Mouse (Mus musculus): ENCODE data around the gene Nebl. TPM values are rescaled to one million over a fixed set of nuclear protein-coding genes. Genes with fewer than 3 reads are reported as not detected.

Gene Nebl
- total RNA-seq, 2 experiments from 2014 or later, result 481 to 506 TPM

DNA sequence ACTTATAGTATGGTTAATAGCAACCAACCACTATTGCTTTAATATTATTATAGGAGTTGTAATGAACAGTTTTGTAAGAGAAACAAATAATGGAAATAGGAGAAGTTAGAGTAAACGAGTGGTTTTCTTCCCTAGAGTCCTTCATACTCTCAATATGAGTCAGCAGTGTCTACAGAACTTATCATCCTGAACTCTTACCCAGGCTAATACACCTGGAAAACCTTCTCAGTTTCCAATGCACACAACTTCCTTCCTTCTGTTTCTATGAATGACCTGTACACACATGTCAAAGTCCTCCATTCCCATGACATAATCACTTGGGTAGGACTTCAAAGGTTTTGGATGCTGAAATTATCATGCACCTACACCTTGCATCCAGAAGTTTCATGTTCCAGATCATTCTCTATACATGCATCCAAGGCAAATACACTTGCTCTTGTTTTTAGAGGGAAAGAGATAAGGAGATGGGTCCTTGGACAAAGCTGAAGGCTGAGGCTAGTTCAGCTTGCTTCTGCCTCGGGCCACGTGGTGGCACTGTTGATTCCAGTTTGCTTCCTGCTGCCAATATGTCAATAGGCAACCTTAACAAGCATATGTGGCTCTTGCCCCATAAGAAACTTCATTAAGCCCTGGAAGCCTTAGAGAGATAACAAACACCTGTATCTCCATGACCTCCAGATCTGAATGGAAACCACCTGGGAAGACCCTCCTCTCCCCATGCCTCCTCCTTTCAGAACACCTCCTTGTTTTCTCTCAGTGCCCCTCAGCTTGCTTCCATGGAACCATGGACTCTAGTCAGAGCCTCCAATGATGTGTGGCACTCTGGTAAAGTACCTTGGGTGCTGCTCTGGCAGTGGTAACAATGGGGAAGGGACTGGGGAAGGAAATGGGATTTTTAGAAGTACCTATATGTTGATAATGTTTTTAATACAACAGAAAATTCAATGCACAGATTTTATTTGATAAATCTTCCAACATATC, 86.7 kb downstream of the Nebl start:
- DNase-seq, result peak; percentile 51 to 67
- intact Hi-C loops (cut with DNase I), result loop anchor here (1.0 to 5.0 kb wide), 2 partner anchors 198 to 222 kb away; no protein-coding TSS in a partner anchor

DNA sequence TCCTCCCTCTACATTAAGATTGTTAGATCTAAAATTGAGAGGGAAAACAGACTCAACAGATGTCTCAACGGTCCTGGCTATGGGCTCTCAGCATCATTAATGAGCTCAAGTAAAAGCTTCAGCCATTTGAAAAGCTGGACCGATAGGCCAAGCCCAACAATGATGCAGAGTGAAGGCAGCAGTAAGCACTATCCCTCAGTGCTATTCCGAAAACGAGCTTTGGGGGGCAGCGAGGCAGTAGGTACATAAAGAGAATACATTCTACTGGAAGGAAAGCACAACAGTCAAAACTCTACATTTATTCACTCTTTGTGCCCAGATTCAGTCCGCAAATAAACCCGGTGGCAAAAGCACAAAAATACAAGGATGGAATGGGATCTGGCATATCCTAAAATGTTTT, 87.4 kb downstream of the Nebl start:
- intact Hi-C loops (cut with DNase I), result loop anchor here (1.0 to 5.0 kb wide), 2 partner anchors 198 to 222 kb away; no protein-coding TSS in a partner anchor
- no peak for DNase-seq

DNA sequence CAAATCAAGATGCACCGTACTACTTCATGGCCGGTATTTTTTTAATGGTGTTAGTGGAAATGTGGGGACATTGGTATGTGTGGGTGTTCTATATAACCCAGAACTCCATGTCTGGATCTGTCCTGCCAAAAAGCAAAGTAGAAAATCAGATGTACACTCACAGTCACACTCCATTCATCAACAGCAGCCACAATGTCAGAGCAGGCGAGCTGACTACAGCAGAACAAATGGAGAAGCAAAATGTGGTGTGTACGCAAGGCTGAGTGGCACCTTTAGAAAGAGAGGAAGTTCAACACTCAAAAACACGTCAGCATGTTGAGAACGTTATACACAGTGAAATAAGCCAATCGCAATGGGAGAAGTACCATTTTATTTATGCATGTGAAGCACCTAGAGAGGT, 88.5 kb downstream of the Nebl start:
- DNase-seq, result no peak
- intact Hi-C loops (cut with DNase I), result loop anchor here (5.0 kb wide), 1 partner anchor 220 kb away; no protein-coding TSS in a partner anchor

DNA sequence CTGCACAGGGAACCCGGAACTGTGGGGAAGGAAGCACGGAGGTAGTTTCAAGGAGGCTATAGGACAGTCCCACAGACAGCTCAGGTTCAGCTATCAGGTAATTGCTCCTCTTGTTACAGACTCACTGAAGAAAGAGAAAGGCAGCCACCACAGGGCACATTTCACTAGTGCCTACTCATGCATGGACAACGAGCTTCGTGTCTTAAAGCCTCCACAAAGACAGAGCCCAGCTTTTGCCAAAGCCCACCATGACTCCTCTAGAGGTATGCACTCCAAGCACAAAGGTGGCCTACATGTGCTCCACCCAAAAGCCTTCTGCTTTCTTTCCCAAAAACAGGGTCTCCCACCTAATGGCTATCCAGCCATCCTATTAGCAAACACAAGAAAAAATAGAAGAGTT, 90.4 kb downstream of the Nebl start:
- intact Hi-C loops (cut with DNase I), result loop anchor here (5.0 kb wide), 1 partner anchor 219 kb away; no protein-coding TSS in a partner anchor
- no peak for DNase-seq

DNA sequence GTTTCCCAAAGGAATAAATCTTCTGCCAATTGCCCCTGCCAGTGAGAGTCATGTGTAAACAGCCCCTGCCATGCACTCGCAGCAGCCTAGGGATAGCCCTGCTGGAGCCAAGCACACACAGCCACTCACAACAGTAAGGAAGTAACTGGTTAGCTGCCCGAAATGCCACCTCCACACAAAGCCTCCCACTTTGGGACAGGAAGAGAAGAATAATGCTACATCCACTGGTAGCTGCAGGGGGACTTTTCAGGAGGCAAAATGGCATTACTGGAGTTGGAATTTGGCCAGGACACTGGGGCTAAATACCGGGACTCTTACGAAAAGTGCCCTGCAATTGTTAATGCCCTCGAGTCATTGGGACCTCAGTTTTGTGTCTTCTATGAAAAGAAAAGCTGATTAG, 92.6 kb downstream of the Nebl start:
- intact Hi-C loops (cut with DNase I), result no loop called here
- no peak for DNase-seq

DNA sequence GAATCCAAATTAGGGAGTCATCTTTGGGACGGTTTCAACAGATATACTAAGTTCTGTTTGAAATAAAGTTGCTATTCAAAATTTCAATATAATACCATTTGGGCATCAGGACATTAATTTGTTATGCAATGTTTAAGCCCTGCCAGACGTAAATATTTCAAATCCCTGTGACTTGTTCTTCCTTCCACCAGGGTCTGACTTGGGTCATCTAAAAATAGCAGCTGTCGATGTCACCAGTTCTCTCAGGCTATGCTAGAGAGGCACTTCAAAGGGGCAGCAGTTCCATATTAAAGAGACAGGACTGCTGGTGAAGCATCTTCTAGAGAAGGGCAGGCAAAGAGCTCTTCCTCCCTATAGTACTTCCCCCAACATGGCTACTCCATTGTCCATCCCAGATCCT, 107.3 kb downstream of the Nebl start:
- DNase-seq, result peak in 1 of 2 experiments; percentile 41
- intact Hi-C loops (cut with DNase I), result loop anchor here (10.0 kb wide), 1 partner anchor 159 kb away; no protein-coding TSS in a partner anchor

DNA sequence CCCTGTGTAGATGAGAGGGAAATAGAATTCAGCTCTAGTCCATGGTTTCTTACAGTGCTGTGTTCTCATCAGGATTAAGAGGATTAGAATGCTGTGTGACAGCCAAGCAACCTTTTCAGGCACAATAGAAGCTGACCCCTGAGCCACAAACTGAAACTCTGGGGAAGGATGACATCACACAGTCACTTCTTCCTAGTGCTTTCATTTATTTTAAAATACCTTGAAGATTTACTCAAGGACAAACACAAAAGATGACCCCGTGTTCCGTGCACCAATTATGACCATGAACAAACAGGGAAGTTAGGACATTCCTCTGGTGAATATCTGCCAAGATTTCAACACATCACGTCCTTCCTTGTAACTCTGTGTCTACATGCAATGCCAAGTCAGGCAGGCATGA, 121.0 kb downstream of the Nebl start:
- intact Hi-C loops (cut with DNase I), result no loop called here
- no peak for DNase-seq

DNA sequence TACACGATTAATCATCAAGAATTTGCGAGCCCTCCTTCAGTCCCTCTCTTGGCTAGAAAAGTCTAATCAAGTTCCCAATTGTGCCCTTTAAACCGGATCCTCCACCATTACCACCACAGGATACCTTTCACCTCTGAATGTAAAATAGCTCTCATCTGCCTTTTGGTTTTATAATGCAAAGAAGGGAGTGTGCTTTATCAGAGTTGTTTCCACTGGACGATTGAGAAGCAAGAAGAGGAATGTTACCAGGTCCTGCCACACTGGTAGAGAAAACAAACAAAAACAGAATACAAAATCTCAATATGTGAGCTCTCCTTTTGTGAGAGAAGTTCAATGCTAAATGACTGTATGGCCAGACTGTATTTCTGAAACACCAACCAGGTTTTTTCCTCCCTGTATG, 127.7 kb downstream of the Nebl start:
- no peak for DNase-seq
- intact Hi-C loops (cut with DNase I), result no loop called here

DNA sequence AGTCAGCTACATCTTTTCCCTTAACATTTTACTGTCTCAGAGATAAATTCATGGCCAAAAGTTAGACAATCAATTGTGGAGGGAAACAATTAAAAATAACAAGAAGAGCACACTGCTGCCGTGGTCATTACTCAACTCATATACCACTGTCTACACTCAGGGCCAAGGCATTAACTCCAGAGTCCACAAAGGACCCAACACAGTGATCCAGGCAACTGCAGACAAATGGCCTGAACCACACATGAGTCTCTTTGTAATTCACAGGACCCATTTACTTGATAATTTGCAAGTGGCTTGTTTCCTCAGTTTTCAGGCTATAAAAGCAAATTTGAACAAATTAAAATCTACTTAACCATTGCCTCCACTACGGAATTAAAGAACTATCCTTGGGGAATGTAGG, 130.6 kb downstream of the Nebl start:
- no peak for DNase-seq
- intact Hi-C loops (cut with DNase I), result no loop called here

DNA sequence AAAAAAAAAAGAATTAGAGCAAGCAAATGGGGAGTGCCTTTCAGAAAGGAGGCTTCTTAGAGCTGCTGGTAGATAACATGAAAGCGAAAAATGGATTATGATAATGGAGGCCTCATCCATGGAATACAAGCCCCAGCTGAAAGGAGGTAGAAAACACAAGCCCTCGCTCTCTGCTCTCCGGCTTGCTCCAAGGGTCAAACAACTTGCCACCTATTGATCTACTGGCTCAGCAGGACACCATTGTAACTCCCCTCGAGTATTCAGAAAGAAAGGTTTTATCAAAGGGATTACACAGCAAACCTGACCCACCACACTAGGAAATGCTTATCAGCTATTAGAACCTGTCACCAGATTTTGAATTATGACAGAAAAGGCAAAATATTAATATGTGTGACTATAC, 131.4 kb downstream of the Nebl start:
- no peak for DNase-seq
- intact Hi-C loops (cut with DNase I), result no loop called here

DNA sequence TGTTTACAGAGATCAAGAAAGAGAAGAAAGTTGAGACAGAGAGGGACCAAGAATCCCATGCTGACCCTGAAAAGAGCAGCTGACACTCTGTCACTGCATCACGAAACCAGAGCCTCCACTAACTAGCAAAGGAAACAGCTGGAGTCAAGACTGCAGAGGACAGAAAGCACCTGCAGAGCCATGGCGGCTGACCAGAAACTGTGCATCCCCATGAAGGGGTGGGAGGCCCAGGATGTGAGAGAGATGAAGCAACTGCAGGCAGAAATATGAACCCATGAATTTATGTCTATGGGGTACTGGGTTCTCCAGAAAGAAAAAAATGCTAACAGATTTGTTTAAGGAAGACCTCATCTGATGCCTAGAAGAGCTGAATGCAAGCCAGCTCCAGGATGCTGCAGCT, 133.3 kb downstream of the Nebl start:
- intact Hi-C loops (cut with DNase I), result no loop called here
- no peak for DNase-seq

DNA sequence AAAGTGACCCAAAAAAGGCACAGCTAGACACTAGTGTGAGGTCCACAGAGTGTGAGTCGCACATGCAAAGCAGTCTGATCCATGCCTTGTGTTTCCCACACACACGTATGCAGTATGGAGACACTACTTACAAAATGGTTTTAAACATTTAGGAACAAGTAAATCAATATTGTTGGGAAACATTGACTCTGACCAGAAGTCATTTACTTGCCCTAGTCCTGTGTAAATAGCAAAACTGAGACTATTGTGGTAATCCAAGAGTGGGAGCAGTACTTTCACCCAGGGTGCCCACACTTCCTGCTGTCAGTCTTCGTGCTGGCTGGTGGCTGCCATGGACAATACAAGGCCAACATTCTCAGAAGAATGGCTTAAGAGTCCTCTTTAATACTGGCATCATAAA, 141.6 kb downstream of the Nebl start:
- no peak for DNase-seq
- intact Hi-C loops (cut with DNase I), result no loop called here

DNA sequence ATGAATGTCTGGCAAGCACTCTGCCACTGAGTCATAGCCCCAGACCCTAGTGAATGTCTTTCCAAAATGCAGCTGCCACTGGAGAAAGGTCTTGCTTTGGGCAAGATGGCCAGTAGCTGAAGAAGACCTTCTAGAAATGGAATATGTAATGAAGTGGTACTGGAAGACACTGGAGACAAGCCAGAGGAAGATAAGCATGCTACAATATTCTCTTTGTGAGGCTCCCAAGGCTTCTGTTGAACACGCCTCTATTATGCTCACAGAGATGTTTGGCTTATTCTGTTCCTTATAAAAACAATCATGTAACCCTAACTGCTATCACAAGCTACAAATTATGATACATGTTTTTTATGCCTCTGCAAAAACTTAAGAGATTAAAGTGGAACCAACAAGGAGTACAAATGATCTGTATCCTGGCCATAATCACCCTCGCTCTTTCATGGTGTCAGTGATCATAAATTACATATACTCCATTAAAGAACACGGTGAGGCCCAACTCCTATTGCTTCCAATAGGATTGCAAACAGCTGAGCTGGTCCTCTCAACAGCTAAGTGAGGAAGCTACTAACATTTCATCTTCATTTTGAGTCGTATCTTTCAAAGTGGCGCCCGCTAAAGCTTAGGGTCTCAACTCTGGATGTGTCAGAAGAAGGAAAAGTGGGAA, 145.8 kb downstream of the Nebl start:
- intact Hi-C loops (cut with DNase I), result no loop called here
- no peak for DNase-seq

DNA sequence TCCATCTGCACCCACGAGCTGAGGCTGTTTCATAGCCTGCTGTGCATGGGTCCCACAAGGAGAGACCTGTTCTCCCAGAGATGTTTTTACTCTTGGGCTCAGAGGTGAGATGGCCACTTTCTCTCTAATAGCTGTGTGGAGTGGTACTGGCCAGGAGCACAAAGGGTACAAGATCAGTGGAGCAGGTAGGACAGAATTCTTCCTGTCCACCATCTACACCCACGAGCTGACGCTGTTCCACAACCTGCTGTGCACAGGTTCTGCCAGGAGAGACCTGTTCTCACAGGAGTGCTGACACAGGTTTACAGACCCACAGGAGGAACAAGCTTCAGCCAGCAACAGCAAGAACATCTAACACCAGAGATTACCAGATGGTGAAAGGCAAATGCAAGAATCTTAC, 155.6 kb downstream of the Nebl start:
- DNase-seq, result no peak
- intact Hi-C loops (cut with DNase I), result no loop called here

DNA sequence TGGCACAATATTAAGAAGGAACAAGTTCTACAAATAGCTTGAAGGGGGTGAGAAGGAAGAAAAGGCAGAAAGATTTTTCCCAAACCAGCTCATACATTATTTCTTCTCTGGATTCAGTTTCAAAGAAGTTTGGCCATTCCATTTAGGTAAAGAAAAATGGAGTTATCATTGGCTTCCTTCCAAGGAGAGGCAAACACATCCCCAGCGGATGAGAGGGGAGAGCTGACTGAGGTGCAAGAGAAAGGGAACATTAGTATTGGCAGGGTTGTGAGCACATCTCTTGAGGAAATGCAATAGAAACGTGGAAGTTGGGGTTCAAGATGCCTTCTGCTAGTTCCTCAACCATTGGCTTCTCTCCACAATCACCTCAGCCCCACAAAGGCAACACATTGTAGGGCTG, 159.5 kb downstream of the Nebl start:
- DNase-seq, result no peak
- intact Hi-C loops (cut with DNase I), result no loop called here

DNA sequence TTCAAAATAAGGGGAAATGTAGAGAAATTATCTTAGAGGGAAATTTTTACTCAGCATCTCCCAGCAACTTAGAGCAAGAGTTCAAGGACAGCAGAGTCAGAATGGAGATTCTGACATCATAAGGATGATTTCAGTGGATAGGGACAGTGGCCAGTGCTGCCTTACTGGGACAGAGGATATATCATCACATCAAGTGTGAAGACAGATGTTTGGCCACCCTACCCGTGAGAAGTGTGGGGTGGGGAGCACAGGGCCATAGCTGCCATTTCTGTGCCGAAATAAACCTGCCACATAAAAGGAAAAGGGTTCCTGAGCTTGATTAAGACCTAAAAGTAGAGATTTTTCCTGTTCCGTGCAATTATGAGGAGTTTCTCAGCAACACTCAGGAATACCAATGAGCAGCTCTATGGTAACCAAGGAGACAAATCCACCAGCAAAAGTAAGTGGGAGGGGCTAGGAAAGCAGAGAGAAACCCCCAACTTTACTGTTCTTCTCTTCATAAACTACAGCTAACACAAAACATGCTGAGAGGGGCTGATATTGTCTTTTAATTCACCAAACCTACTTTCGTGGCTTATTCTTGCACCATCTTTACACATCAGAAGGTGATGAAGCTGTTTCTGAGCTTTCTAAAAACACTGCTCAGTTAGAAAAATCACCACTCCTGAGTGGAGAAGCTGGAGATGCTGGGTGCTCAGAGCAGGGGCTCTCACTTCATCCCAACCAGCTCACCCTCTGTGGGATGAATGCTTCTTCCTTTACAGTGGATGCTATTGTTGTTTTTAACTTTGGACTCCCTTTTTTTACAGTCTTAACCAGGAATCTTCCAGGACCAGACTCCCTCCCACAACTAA, 172.1 kb downstream of the Nebl start:
- DNase-seq, result no peak
- intact Hi-C loops (cut with DNase I), result no loop called here

DNA sequence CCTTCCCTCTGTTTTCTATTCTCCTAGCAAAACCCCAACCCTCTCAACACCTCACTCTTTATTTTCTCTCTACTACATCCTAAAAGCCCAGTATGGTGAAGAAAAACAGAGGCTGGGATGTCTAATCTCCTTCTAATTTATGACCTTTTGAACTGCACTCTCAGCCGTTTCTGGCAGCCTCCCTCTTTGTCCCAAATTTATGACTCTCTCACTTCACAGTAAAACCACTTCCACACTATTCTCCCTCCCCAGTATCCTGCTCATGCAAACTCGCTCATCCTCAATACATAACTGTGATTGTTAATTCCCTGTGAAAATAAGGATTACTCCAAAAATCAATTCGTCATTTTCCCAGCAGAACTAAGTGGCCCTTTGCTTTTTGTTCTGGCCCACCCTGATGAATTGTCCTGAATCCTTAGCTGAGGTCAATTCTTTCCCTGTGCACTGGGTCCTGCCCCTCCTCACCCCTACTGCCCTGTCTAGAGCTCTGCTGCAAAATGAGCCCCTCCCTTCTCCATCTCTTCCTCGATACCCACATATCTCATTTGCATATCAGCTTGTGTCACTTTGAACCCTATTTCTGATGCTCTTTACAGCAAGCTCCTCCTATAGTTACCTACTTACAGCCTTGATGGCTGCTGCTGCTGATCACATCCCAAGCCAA, 181.2 kb downstream of the Nebl start:
- intact Hi-C loops (cut with DNase I), result no loop called here
- no peak for DNase-seq

DNA sequence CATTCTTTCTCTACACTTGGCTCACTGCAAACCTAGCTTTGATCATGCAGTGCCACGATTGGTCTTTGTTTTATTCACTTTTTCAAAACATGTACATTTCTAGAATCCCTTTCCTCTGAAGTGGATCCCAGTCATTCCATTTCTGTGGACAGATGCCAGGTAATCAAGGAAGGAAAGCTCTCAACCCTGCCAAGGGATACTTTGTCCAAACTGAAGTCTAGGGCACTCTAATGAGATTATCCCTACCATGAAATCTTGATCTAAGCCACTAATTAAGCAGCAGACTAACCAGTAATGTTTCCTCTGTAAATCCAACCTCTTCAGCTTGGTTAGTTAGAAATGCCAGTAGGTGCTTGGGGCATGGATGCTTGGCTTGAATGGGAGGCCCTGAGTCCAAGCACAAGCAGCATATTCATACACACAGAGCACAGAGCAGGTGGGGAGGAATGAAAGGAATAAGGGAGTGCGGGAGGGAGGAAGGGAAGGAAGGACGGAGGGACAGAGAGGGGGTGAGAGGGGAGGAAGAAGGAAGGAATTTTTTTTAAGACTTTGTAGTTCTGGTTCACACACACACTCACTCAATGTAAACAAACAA, 184.8 kb downstream of the Nebl start:
- intact Hi-C loops (cut with DNase I), result no loop called here
- DNase-seq, result no peak

DNA sequence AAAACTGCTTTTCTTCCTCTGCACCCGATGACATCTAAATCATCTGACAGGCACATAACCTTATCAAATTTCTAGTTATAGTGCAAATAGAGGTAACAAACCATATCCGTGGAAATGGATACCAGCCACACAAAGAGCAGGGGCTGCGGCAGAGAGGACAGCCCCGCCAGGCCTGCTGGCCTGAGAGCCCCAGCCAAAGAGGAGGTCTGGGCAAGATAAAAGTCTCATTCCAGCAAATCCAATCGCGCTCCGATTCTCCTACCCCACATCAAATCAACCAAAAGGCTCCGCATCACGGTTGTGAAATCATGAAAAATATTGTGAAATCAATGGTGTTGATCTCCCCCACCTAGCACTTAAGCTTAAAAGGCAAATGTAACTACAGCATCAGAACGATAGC, 191.5 kb downstream of the Nebl start:
- DNase-seq, result no peak

DNA sequence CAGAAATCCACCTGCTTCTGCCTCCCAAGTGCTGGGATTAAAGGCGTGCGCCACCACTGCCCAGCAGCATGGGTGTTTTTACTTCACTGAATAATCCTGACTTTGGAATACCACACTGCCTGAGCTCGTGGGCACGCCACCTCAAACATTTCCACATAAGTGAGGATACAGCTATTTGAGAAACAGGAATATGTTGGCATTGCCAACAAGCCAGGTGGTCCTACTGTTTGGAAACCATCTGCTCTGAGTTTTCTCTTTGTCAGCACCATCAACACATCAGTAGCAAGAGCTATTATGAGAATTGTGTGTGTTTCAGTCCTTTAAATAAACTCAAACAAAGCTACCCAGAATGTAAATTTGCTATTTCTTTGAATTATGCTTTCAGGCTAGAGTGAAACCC, 192.8 kb downstream of the Nebl start:
- intact Hi-C loops (cut with DNase I), result no loop called here
- no peak for DNase-seq

More for the DNA sequence above, 191.5 kb downstream of the Nebl start:
- intact Hi-C loops (cut with DNase I), result no loop called here
